Mouse (Mus musculus) G1E (cell line): ENCODE measurements around the gene Gapvd1. TPM values are rescaled to one million over a fixed set of nuclear protein-coding genes. Genes with fewer than 3 reads are reported as not detected.

Source experiments
- ATAC-seq: 2 replicates; pipeline ENCODE4 v1.8.0; 2016; ENCODE audit warnings: mild to moderate bottlenecking; ENCODE audit not compliant: insufficient number of reproducible peaks, poor library complexity, low FRiP score, severe bottlenecking; ENCODE audit errors: extremely low read depth
- DNase-seq: peaks from one replicate; pipeline ENCODE4 v3.0.0; 2012; ENCODE audit warnings: low spot score
- H3K27me3 ChIP-seq: 2 replicates; pipeline ENCODE4 v1.6.1; 2012; ENCODE audit warnings: mild to moderate bottlenecking, low read length, inconsistent platforms; ENCODE audit not compliant: insufficient read depth
- H3K36me3 ChIP-seq: replicated peaks from 2 replicates; pipeline ENCODE3; 2012; ENCODE audit warnings: mild to moderate bottlenecking, inconsistent platforms
- H3K4me1 ChIP-seq: 2 replicates; pipeline ENCODE4 v1.6.1; 2012; ENCODE audit warnings: low read depth, low read length, inconsistent platforms, mixed read lengths; ENCODE audit not compliant: insufficient read depth
- H3K4me3 ChIP-seq: 2 replicates; pipeline ENCODE4 v1.5.1; 2012; ENCODE audit warnings: low read depth, mild to moderate bottlenecking, inconsistent platforms, low read length, moderate library complexity, mixed read lengths
- H3K9me3 ChIP-seq: replicated peaks from 2 replicates; pipeline ENCODE4 v1.6.1; 2012; ENCODE audit warnings: inconsistent platforms
- CTCF ChIP-seq: IDR thresholded peaks from 2 replicates; pipeline ENCODE4 v1.5.1; 2012; ENCODE audit warnings: low read depth, low read length, inconsistent platforms, mixed read lengths
- GATA1 ChIP-seq: IDR thresholded peaks from 2 replicates; pipeline ENCODE4 v1.6.1; 2012; ENCODE audit warnings: borderline replicate concordance, low read length, inconsistent platforms, mixed read lengths
- GATA2 ChIP-seq: IDR thresholded peaks from 2 replicates; pipeline ENCODE4 v1.6.1; 2012; ENCODE audit warnings: low read depth, low read length, inconsistent platforms, borderline replicate concordance
- POLR2AphosphoS5 ChIP-seq: IDR thresholded peaks from 2 replicates; pipeline ENCODE4 v1.6.1; 2012; ENCODE audit warnings: low read depth, low read length, inconsistent platforms; ENCODE audit not compliant: insufficient replicate concordance
- TAL1 ChIP-seq: conservative IDR thresholded peaks from 2 replicates; pipeline ENCODE4 v1.6.1; 2012; ENCODE audit warnings: low read depth, low read length, inconsistent platforms, mixed read lengths
- polyA plus RNA-seq: library from polyadenylated mRNA; stranded (reverse); fragments of >175 nt; gene quantifications from 2 replicates; pipeline ENCODE4 v1.2.3, GENCODE M21; 2012
- total RNA-seq, 2 experiments: library from RNA; stranded (forward) in 1 of 2; stranded (reverse) in 1 of 2; fragments of 200-1000 nt in 1 of 2; fragments of >200 nt in 1 of 2; fragmentation: Nextera tagmentation in 1 of 2; gene quantifications; 2 replicates each; pipeline ENCODE4 v1.2.3; 2014 to 2017

Gene Gapvd1
- total and polyA plus RNA-seq, 3 experiments: 23.5 to 102 (median 95.0) TPM

DNA sequence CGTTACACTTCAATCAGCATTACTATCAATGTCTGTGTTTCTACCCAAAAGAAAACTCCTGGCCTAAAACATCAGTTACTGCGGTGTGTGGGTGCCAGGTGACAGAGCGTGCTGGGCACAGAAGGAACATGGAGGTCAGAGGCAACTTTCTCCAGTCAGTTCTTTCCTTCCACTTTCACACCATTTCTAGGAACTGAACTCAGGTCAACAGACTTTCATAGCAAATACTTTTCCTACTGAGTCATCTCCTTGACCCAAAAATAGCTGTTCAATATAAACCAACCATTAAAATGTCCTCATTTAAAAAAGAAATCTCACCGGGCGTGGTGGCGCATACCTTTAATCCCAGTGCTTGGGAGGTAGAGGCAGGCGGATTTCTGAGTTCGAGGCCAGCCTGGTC lies 12.4 kb downstream of the Gapvd1 start:
- no peak for TF ChIP-seq GATA1
- TF ChIP-seq GATA2: no peak
- no peak for TF ChIP-seq CTCF
- no peak for TF ChIP-seq TAL1
- no peak for TF ChIP-seq POLR2AphosphoS5
- no peak for ATAC-seq
- DNase-seq: no peak
- H3K27me3 ChIP-seq: no peaks in the 10 kb centered on the region
- H3K4me1 ChIP-seq: peaks cover 40% of the 10 kb centered on the region
- H3K4me3 ChIP-seq: no peak overlapping the region
- peaks cover 56% of the 10 kb centered on the region for H3K36me3 ChIP-seq
- no peaks in the 10 kb centered on the region for H3K9me3 ChIP-seq

GRCm38 (mm10) chr2:34741390-34742159 lies 13.5 kb downstream of the Gapvd1 start:
- TF ChIP-seq GATA1 (no peak), TAL1 (no peak), GATA2 (no peak), POLR2AphosphoS5 (no peak), CTCF (no peak)
- peaks cover 42% of the 10 kb centered on the region for H3K4me1 ChIP-seq
- peaks cover 53% of the 10 kb centered on the region for H3K36me3 ChIP-seq
- DNase-seq: no peak
- no peak overlapping the region for H3K4me3 ChIP-seq
- no peaks in the 10 kb centered on the region for H3K9me3 ChIP-seq
- ATAC-seq: no peak
- no peaks in the 10 kb centered on the region for H3K27me3 ChIP-seq

DNA sequence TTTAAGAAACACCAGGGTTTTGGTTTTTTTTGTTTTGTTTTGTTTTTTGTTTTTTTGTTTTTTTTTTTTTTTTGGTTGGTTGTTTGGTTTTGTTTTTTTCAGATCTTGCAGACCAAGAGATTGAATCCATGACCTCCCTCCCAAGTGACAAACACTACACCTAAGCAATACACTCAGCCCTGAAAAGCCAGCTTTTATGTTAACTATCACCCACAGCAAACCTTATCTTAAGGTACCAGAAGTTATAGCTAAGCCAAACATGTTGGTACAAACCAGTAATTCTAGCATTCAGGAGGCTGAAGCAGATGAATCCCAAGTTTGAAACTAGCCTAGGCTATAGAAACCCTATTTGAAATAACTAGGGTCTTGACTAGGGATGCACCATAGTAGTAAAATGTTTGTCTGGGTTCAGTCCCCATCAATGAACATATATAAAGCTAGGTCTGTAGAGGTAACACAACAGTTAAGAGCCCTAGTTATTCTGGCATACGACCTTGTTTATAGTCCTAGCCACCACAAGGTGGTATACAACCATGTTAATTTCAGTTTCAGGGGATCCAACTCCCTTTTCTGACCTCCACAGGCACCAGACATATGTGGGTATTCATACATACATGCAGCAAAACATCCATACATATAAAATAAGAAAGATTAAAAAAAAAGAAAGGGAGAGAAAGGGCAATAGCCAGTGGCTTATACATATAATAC lies 15.2 kb downstream of the Gapvd1 start:
- ATAC-seq (no peak), DNase-seq (no peak)
- no peak overlapping the region for H3K4me3 ChIP-seq

GRCm38 (mm10) chr2:34737911-34738310 lies 17.1 kb downstream of the Gapvd1 start:
- Histone ChIP-seq H3K4me1 (peaks cover 34% of the 10 kb centered on the region), H3K27me3 (no peaks in the 10 kb centered on the region), H3K4me3 (no peak overlapping the region), H3K9me3 (no peaks in the 10 kb centered on the region), H3K36me3 (peaks cover 49% of the 10 kb centered on the region)
- no peak for DNase-seq
- ATAC-seq: no peak
- no peak for TF ChIP-seq CTCF
- no peak for TF ChIP-seq TAL1
- TF ChIP-seq POLR2AphosphoS5: no peak
- no peak for TF ChIP-seq GATA2
- TF ChIP-seq GATA1: no peak

More for the DNA sequence above, 15.2 kb downstream of the Gapvd1 start:
- H3K27me3 ChIP-seq: no peaks in the 10 kb centered on the region
- peaks cover 52% of the 10 kb centered on the region for H3K36me3 ChIP-seq
- TF ChIP-seq CTCF: no peak
- no peak for TF ChIP-seq GATA1
- no peak for TF ChIP-seq TAL1
- TF ChIP-seq POLR2AphosphoS5: no peak
- no peak for TF ChIP-seq GATA2
- H3K4me1 ChIP-seq: peaks cover 37% of the 10 kb centered on the region
- no peaks in the 10 kb centered on the region for H3K9me3 ChIP-seq

DNA sequence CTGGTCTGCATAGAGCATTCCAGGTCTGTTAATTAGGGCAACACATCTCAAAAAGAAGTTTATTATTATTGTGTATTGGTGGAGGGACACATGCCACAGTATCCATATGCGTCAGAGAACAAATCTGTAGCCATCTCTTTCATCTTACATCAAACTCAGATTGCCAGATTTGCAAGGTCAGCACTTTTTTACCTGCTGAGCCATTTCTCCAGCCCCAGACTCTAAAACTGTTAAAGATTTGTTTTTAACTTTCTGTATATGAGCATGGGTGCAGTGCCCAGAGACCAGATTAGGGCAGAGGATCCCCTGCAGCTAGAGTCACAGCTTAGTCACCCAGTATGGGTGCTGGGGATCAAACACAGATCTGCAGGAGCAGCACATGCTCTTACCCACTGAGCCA lies 18.4 kb downstream of the Gapvd1 start:
- H3K9me3 ChIP-seq: no peaks in the 10 kb centered on the region
- no peaks in the 10 kb centered on the region for H3K27me3 ChIP-seq
- H3K36me3 ChIP-seq: peaks cover 42% of the 10 kb centered on the region
- ATAC-seq (no peak), DNase-seq (no peak)
- H3K4me3 ChIP-seq: no peak overlapping the region
- peaks cover 22% of the 10 kb centered on the region for H3K4me1 ChIP-seq
- TF ChIP-seq POLR2AphosphoS5: no peak
- no peak for TF ChIP-seq CTCF
- no peak for TF ChIP-seq GATA2
- no peak for TF ChIP-seq TAL1
- TF ChIP-seq GATA1: no peak
